Mouse (Mus musculus): ENCODE measurements around the gene Ppp1r16b.
A peak's percentile ranks its signal among the peaks of the same experiment; 100 is the strongest.

The Ppp1r16b gene

DNA sequence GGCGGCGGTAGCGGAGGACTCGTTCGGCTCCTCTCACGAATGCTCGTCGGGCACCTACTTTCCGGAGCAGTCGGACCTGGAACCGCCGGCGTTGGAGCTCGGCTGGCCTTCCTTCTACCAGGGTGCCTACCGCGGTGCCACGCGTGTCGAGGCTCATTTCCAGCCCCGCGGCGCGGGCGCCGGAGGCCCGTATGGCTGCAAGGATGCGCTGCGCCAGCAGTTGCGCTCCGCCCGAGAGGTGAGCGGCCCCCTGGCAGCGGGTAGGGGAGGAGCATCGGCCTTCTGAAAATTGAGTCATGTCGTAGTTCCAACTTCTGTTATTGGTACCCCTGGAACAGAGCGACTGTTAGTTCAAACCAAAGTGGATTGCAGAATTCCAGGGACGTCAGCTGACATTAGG lies 103.2 kb downstream of the Ppp1r16b start:
- no peak for DNase-seq (ENCODE audit: low spot score)

DNA sequence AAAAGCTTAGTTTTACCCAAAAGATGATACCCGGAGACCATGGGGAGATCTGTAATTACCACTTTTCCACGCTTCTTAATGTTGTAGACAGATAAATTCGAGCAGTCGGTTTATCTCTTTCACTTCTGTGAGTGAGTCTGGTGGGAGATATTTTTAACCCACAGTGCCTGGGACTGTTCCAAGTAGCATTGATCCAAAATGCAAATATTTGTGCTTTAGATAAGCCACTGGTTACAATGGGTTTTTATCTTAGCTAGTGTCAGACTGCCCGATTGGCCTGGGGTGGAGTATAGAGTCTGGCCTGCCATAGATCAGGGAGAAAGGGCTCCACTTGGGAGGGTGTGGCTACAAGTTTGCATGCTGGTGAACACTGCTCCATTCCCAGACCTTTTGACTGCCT lies 103.6 kb downstream of the Ppp1r16b start:
- DNase-seq (ENCODE audit: low spot score) = no peak

DNA sequence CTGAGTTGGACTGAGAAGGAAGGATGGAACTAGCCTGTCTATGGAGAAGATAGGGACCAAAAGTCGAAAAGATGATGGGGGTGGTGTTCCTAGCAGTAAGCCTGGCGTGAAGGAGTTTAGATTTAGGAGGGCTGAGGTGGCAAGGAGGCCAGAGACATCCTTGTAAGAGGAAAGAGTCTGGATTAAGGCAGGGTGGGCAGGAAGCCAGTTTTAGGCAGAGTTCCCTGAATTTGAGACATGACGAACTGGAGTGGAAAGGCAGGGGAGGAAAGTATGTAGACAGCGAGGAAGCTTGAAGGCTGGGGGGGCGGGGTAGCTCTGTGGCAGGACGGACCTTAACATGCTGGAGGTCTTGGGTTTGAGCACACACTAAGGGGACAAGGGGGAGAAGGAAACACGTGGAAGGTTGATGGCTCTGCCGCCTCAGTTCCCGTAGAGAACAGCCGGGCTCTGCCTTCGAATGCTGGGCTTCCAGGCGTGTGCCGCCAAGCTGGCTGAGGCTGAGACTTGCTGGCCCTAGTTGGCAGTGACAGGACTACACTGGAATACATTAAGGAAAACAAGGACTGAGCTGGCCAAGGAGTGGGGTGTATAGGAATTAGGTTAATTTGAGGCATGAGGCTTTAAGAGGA lies 105.0 kb downstream of the Ppp1r16b start:
- DNase-seq (ENCODE audit: low spot score) = no peak

DNA sequence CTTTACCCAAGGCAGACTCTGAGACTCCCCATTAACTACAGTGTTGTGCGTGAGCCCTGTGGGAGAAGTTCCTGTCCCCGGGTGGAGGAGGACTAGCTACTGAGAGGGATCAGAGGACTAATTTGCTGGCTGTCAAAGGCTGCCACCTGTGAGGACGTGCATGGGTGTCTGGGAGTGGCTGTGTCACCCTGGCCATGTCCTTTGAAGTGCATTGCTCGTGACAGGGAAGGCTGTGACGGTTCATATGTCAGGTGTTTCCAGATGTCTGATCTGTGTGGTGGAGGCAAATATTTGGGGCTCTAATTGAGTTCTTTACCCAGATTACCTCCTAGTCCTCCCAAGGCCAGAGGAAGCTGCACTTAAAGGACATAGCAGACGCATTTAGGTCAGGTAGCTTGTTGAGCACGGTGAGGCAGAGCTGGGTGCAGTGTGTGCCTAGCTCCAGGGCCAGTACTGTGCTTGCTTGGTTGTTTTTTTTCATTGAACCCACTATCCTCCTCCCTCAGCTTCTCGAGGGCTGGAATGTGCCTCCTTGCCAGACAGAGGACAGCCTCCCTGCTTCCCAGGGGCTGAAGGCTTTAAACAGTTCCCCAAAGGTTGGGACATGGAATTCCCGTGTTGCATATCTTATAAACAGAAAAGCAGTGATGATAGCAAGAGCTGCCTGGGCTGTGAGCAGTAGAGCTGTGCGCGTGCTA lies 106.0 kb downstream of the Ppp1r16b start:
- DNase-seq (ENCODE audit: low spot score) = no peak

DNA sequence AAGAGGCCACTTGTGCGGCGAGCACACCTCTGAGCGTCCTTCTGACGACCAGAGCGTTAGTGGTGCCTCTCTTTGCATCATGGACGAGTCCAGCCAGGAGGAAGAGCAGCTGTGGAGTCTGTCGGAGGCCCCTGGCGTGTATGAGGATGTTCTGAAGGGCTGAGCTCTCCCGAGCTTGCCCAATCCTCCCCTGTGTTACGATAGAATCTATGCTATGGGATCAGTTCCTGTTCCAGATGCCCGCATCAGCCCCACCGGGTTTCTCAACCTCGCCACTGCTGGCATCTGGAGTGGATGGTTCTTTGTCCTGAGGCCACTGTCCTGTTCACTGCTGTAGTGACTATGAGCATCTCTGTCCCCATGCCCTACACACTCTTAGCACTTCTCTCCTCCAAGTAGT lies 107.6 kb downstream of the Ppp1r16b start:
- DNase-seq (ENCODE audit: low spot score) = no peak

DNA sequence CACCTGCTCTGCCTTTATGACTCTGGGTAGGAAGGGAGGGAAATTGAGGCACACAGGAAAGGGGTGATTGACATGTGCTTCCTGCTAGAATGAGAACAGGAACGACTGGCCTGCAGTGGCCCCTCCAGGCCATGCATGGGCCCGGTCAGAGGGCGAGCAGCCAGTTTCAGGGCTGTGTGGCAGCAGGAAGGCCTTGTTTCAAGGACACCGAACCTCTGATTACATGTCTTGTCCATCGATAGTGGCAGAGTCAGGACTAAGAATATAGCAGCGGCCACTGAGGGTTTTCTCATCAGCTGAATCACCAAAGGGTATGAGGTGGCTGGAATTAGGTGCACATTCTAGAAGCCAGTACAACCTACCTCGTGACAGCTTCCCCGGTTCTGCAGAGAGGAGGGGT lies 109.7 kb downstream of the Ppp1r16b start:
- DNase-seq (ENCODE audit: low spot score) = no peak

DNA sequence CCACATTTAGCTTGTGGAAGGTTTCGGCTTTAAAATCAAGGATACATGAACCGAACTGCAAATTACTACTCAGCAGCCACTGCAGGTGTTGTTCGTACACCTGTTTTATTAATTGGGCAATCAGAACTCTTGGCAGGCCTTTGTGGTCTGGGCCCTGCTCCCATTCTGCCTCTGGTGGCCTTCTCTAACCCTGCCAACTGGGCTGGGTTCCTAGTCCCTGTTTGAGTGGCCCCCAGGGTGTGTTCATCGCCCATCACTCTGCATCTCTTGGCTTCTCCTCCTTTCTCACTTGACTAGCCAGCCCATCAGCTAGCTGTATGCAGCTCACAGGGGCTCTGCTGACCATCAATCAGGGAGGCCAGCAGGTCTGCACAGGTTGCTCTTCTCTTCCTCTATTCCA lies 111.5 kb downstream of the Ppp1r16b start:
- DNase-seq (ENCODE audit: low spot score) = no peak

DNA sequence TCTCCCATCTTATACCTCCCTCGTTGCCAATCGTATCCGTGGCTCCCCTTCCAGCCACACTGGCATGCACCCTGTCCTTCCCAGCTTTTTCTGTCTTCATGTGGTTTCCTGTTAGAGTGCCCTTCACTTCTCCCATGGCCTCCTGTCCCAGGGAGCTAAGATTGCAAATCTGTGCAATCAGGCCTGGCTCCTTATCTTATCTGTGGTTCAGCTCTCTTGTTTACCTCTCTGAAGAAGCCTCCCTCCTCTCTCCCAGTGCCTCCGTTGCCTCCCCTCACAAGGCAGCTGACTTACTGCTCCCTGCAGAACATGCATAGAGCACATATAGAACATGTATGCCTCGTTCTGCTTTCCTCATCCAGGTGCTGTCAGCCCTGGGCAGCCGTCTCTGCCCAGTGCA lies 112.3 kb downstream of the Ppp1r16b start:
- DNase-seq (ENCODE audit: low spot score) = no peak

DNA sequence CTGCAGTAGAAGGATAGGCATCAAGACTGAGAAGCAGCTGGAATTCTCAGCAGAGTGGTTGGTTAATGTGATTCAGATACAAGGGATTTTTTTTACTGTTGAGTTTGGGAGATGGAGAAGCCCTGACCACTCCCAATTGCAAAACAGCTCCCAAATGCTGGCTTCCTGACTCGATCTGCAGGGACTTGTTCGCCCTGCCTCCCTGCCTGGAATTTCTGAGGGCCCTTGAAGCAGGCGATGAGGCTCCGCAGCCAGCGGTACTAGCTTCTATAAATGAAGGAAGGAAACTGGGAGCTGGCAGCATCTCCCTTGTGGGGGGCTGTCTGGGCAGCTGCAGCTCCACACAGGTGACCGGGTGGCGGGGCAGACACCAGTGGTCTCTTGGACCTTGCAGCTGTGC lies 113.2 kb downstream of the Ppp1r16b start:
- no peak for DNase-seq (ENCODE audit: low spot score)

DNA sequence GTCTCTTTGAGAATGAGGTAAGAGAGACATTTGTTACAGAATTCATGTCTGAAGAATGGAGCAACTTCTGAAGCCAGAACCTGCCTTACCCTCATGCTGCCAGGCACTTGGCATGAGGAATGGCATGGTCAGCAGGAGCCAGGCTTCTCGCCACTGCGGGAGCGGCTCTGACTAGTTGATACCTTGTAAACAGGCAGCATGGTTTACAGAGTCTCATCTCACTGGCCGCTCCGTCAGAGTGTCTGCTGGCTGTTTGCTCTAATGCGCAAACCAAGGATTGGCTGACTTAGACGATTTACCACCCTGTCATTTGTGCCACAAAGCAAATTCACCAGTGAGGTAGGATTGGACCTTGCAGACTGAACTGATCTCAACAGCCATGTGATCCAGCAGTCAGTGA lies 115.9 kb downstream of the Ppp1r16b start:
- no peak for DNase-seq (ENCODE audit: low spot score)

DNA sequence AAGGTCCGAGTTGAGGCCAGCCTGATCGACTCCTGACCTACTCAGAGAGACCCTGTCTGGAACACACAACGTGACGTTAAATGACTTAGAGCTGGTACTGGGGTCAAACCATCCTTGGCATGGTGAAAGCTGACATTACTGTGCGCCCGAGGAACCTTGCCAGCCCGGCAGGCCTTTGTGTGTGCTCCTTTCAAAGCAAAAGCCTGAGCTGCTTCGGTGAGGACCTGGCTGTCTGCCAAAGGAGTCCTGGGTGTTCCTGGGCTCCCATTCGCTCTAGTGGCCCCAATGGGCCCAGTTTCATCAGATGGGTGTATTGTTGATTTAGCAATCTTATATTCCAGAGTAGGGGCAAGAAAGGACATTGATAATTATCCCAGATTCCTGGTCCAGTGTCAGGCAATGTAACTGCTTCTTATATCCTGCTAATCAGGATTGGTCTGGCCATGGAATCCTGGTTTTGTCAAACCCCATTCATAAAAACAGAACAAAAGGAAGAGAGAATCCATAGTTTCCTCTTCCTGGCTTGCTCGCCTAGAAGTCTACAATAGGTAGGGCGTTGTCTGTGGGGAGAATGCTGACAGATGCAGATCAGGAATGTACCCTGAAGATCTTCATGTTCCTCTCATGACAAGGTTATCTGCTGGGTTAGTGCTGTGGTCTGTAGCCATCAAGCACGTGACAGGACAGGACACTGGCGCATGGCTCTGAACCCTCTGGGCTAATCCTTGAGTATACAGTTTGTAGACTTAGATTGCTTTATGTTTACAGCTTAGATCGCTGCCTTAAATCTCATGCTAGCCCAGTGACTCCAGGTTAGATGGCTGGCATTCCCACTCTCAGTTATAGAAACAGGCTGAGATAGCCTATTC lies 122.0 kb downstream of the Ppp1r16b start:
- DNase-seq (ENCODE audit: low spot score) = no peak

DNA sequence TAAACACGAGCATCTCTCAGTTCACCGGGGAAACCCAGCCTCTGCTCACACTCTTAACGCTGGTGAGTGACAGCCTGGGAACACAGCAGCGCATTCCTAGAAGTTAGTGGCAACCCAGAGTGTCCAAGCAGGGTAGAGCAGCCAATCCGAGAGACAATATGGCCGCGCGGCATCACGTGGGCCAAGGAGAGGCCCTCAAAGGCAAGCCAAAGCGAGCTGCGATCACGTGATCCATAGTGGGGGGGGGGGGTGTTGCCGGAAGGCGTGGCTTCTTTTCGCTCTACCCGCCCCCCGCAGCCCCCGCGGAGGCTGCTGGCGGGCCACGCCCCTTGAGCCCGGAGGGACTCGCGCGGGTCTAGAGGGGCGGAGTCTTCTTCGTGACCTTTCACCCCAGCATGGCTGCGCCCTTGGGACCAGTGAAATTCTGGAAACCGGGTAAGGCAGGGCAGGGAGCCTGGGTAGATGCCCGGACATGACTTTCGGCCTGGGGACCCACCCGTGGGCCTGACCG lies 129.4 kb downstream of the Ppp1r16b start, which contains the start of gene Dhx35:
TSS of gene Dhx35 (plus strand) at position 314 of the 511 bp plus-strand sequence.
- DNase-seq (ENCODE audit: low spot score) = peak; percentile 96

DNA sequence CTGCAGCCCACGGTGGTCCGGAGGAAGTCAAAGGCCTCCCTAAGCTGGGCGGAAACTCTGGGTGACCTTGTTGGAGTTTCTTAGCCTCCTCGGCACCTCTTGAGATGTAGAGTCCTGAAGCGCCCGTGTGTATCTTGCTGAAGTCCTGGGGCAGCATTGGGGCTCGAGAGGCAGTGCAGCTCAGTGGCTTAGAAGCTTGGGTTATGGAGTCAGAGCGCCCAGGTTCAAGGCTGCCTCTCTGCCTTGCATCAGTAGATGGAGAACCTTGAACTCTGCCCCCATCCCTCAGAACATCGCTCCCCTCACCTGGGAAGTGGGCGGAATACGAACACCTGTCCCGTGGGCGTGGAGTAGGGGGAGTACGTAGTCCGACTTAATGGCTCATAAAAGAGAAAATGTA lies 129.8 kb downstream of the Ppp1r16b start:
- DNase-seq (ENCODE audit: low spot score) = no peak

DNA sequence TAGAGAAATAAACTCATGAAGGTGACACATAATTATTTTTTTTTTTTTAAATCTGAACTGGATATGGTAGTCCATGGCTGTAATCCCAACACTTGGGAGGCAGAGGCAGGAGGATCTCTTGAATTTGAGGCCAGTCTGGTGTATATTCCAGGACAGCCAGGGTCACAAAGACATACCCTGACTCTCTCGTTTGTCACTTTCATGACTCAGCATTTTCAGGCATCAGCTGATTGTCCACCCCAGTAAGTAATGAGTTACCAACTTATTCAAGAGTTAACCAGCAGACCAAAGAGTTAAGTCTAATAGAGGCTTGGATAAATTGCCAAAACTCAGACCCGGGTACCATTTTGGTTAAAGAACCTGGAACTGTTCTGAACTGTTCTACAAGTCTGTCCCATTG lies 130.7 kb downstream of the Ppp1r16b start:
- no peak for DNase-seq (ENCODE audit: low spot score)

DNA sequence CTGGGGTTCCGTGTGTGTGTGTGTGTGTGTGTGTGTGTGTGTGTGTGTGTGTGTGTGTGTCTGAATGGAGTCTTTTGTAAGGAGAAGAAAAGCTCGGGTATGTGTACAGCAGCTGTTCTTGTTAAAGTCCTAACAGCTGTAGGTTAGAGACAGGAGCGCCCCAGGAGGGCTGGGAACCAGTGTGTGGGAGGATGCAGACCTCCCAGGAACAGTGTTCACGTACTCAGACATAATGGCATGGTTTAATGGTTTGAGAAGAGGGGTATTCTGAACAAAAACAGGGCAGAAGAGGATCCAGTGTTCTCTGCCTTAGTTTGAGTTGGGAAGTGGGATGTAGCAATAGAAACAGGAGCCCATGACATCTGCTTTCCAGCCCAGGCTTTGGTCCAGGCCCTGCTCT lies 134.1 kb downstream of the Ppp1r16b start:
- DNase-seq (ENCODE audit: low spot score) = no peak

DNA sequence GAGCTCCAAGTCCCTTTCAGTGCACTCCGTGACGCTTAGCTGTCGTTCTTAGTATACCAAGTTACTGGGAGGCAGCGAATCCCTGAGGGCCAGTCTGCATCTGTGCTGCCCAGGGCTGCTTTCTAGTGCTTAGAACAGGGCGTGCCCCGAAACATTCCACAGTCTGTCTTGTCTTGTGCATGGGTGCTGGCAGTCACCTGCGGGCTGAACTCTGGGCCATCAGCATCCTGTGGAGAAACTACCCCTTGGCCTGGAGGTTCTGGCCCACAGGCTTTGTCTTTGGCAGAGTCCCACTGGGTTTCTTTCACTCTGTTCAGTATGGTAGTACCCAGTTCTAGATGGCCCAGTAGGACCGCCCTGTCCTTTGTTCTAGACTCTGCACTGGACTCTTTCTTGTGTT lies 135.6 kb downstream of the Ppp1r16b start:
- no peak for DNase-seq (ENCODE audit: low spot score)

DNA sequence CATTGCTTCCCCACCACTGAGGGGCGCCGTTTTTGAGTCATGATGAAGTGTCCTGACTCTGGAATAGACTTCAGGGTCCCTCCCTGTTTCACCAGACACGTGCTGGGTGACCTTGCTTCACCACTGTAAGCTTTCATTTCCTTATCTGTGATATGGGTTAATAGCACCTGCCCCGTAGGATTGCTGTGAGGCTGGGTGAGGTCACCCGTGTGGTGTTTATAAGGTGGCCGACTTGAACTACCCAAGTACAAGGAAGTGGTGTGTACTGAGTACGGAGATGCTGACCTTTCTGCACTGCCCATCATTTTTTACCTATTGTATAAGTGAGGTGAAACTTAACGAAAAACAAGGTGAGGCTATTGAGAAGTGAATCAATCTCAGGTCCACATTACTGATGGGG lies 138.4 kb downstream of the Ppp1r16b start:
- no peak for DNase-seq (ENCODE audit: low spot score)

DNA sequence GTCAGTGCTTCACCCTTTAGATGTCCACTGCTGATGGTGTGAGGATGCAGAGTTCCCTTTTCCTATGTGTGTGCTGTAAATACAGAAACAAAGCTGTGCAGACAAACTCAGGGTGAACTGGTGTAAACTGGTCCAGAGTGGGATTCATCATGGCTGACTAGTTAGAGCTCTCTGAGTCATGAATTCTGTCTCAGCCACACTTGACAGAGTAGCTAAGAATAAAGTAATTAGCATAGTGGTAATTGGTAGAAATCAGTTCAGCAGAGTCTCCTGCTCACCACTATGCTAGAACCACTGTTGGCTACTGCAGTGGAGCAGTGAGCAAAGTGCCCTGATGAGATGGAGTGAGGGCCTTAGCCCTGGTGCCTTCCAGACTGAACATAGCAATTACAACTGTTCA lies 150.5 kb downstream of the Ppp1r16b start:
- no peak for DNase-seq (ENCODE audit: low spot score)
